Mouse (Mus musculus) bone marrow, adult 2 months (tissue): ENCODE data around the gene Hist2h2ac.
"Not testable (repeated sequence)": the region's sequence is repeated elsewhere in the genome, so short reads cannot be mapped to it uniquely, and the experiment has no call there.

ENCODE experiments used
- CTCF ChIP-seq: fragments of 200-500 bp; IDR thresholded peaks from 2 replicates; pipeline ENCODE4 v1.5.1; 2011; ENCODE audit warnings: low read length, control low read depth; ENCODE audit not compliant: control insufficient read depth, insufficient read depth
- POLR2A ChIP-seq: fragments of 200-500 bp; IDR thresholded peaks from 2 replicates; pipeline ENCODE4 v1.6.1; 2011; ENCODE audit warnings: low read depth, mild to moderate bottlenecking, control low read depth, low read length, borderline replicate concordance; ENCODE audit not compliant: control insufficient read depth

- peak; percentile 48; the same call in 1 of the 2 replicates for TF ChIP-seq POLR2A
- not testable (repeated sequence) for TF ChIP-seq CTCF
Measured at GRCm38 (mm10) chr3:96246018-96246417, 25.3 kb upstream of the Hist2h2ac start.
